Mouse (Mus musculus) thymus, adult 2 months (tissue): ENCODE measurements around the gene Npas2. TPM values are rescaled to one million over a fixed set of nuclear protein-coding genes. Genes with fewer than 3 reads are reported as not detected.

Experiments used
- DNase-seq: peaks from one replicate; pipeline ENCODE4 v3.0.0; 2021
- H3K27ac ChIP-seq: fragments of 200-500 bp; 2 replicates; pipeline ENCODE4 v1.5.1; 2012; ENCODE audit warnings: low read length, control low read depth; ENCODE audit not compliant: control insufficient read depth, insufficient read depth
- H3K27me3 ChIP-seq: fragments of 200-500 bp; 2 replicates; pipeline ENCODE4 v1.6.1; 2012; ENCODE audit warnings: mild to moderate bottlenecking, low read length, moderate library complexity, mixed read lengths; ENCODE audit not compliant: control insufficient read depth, insufficient read depth
- H3K36me3 ChIP-seq: fragments of 200-500 bp; 2 replicates; pipeline ENCODE4 v1.6.1; 2012; ENCODE audit warnings: mild to moderate bottlenecking, low read length, moderate library complexity; ENCODE audit not compliant: control insufficient read depth, insufficient read depth
- H3K4me1 ChIP-seq: fragments of 200-500 bp; replicated peaks from 2 replicates; pipeline ENCODE4 v1.6.1; 2012; ENCODE audit warnings: low read length; ENCODE audit not compliant: control insufficient read depth, insufficient read depth
- H3K4me3 ChIP-seq: fragments of 200-500 bp; 2 replicates; pipeline ENCODE4 v1.5.1; 2012; ENCODE audit warnings: mild to moderate bottlenecking, low read length, control low read depth, moderate library complexity; ENCODE audit not compliant: control insufficient read depth, insufficient read depth
- CTCF ChIP-seq: fragments of 200-500 bp; IDR thresholded peaks from 2 replicates; pipeline ENCODE4 v1.5.1; 2012; ENCODE audit warnings: mild to moderate bottlenecking, control low read depth, low read length, moderate library complexity, borderline replicate concordance; ENCODE audit not compliant: control insufficient read depth, poor library complexity, insufficient read depth; ENCODE audit errors: extremely low read depth
- POLR2A ChIP-seq: fragments of 200-500 bp; IDR thresholded peaks from 2 replicates; pipeline ENCODE4 v1.6.1; 2012; ENCODE audit warnings: mild to moderate bottlenecking, low read length, control low read depth, moderate library complexity; ENCODE audit not compliant: control insufficient read depth, poor library complexity, insufficient read depth; ENCODE audit errors: extremely low read depth
- WGBS: fragments of 180-500 bp; shearing (Covaris S2); methylation state at CpG from one replicate; pipeline ENCODE4 v1.1.7; 2018; 5-methylcytosine and 5-hydroxymethylcytosine counted together
- polyA plus RNA-seq: library from polyadenylated mRNA; depleted of rRNA; stranded (reverse); fragments of >200 nt; gene quantifications from 2 replicates; pipeline ENCODE4 v1.2.3, GENCODE M21; 2012

Npas2 gene
- polyA plus RNA-seq, 1 experiment = 6.9 TPM

DNA sequence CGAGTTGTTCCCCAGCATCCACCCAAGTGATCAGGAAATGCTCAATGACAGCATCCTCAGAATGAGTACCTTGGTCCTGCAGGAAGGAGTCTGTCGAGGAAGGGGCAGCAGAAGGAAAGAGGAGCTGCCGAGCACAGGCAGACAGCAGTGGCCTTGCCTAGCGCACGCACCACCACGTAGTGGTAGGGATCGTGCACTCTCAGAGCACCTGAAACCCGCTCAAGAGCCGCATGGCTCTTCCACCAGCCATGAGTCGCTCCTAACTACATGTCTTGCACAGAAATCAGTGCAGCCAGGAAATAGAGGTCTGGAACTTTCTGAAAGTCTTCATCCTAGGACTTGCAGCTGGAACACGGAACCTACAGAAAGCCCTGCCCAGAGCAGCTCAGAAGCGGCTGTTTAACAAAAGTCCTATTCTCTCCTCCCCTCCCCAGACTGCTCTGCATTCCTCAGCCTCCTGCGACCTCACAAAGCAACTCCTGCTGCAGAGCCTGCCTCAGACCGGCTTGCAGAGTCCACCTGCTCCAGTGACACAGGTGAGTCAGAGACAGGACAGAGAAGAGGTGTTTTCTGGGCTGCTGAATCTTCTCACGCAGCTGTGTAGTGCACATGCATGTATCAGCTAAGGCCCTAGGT is 142.1 kb downstream of the Npas2 start:
- H3K27ac ChIP-seq = no peak overlapping the region
- no peaks in the 10 kb centered on the region for H3K27me3 ChIP-seq
- no peaks in the 10 kb centered on the region for H3K36me3 ChIP-seq
- H3K4me1 ChIP-seq = no peaks in the 10 kb centered on the region
- no peak overlapping the region for H3K4me3 ChIP-seq
- 83% methylated on average over 15 of the region's 15 CpGs for WGBS
- TF ChIP-seq CTCF (no peak), POLR2A (no peak)
- no peak for DNase-seq

DNA sequence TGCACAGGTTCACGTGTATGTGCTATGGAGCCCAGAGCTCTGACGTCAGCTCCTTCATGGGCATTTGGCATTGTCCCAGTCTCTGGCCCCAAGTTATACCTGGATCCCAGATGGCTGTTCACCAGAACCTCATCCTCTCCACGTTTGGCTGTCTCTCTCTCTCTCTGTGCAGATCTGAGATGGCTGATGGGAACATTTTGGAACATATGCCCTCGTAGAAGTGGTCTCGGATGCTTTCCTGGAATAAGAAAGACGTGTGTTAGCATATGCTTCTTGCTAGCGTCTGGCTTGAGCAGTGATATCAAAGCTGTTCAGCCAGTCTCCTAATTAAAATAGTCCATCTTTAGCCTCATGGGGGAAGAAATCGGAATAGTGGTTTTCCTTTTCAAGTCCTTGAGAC is 143.3 kb downstream of the Npas2 start:
- Histone ChIP-seq H3K4me3 (no peak overlapping the region), H3K36me3 (no peaks in the 10 kb centered on the region), H3K27me3 (no peaks in the 10 kb centered on the region), H3K4me1 (no peaks in the 10 kb centered on the region), H3K27ac (no peak overlapping the region)
- WGBS = 93% methylated on average over 8 of the region's 8 CpGs
- DNase-seq = no peak
- no peak for TF ChIP-seq POLR2A
- TF ChIP-seq CTCF = no peak

DNA sequence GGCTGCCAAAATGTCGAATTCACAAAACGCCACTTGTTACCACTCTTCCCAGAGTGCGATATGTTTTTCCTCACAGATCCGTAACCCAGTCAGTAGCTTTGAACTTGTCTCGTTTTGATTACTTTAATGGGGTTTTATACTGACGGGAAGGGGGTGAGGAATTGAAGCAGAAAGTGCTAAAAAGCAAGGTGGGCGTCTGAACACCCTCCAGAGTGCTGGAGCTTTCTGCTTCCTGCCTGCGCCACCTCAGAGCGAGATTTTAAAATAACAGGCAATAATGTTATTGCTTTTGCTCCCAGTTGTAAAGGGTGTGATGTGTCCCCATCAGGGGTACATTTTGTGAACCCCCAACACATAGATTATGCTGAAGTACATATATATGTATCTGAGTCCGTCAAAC is 145.3 kb downstream of the Npas2 start:
- WGBS = 91% methylated on average over 10 of the region's 10 CpGs
- no peak for DNase-seq
- TF ChIP-seq POLR2A (no peak), CTCF (no peak)
- H3K36me3 ChIP-seq = no peaks in the 10 kb centered on the region
- H3K4me3 ChIP-seq = no peak overlapping the region
- H3K27ac ChIP-seq = no peak overlapping the region
- H3K27me3 ChIP-seq = no peaks in the 10 kb centered on the region
- no peaks in the 10 kb centered on the region for H3K4me1 ChIP-seq

DNA sequence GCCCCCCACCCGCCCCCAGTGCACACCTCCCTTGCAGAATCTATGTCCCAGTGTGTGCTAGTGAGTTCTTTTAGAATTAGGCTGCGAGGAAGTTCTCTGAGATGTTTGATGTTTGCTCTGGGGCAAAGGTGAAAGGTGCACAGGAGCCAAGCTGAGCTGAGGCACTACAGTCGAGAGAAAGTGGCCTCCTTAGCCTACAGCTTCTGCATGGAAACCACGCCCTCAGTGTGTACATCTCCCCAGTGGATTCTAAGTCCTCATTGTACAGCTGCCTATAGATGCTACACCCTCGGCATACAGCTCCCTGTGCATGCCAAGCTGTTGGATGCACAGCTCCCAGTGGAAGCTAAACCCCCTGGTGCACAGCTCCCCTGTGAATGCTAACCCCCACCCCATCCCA is 145.9 kb downstream of the Npas2 start:
- no peaks in the 10 kb centered on the region for H3K4me1 ChIP-seq
- DNase-seq = no peak
- no peak overlapping the region for H3K27ac ChIP-seq
- H3K27me3 ChIP-seq = no peaks in the 10 kb centered on the region
- TF ChIP-seq POLR2A (no peak), CTCF (no peak)
- WGBS = 81% methylated on average over 5 of the region's 5 CpGs
- H3K4me3 ChIP-seq = no peak overlapping the region
- H3K36me3 ChIP-seq = no peaks in the 10 kb centered on the region

DNA sequence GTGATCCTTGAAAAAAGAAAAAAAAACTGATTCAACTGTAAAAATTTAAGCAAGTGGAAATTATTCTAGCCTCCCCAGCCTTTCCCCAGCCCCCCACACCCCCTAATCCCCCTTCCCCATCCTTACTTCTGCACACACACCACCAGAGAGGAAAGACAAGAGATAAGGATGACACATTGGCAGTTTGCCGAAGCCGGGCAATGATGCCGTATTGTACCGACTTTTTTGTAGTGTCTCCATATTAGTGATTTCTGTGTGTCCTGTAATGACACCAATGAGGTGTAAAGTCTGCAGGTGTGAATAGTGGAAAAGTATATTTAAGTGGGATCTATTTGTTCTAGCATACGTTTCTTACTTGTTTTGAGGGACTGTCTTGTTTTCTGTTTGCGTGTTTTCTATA is 146.6 kb downstream of the Npas2 start:
- Histone ChIP-seq H3K27me3 (no peaks in the 10 kb centered on the region), H3K4me3 (no peak overlapping the region), H3K27ac (no peak overlapping the region), H3K36me3 (no peaks in the 10 kb centered on the region), H3K4me1 (peaks cover 6% of the 10 kb centered on the region)
- WGBS = 89% methylated on average over 6 of the region's 6 CpGs
- TF ChIP-seq CTCF = no peak
- no peak for DNase-seq

DNA sequence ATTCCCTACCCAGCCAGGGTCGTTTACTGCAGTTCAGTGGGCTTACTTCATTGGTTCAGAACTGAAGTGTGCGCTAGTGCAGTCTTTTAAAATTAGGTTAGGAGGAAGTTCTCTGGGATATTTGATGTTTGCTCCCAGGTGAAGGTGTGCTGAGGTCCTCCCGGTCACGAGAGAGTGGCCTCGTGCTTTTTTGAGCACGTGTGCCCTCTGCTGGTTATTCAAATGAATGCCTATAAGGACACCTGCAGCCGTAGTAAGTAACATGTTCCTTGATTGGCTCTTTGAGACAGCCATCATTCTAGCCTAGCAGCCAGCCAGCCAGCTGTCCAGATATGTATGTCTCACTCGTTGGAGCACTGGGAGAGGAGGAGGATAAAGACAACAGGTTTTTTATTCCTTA is 147.1 kb downstream of the Npas2 start:
- Histone ChIP-seq H3K4me1 (peaks cover 8% of the 10 kb centered on the region), H3K36me3 (no peaks in the 10 kb centered on the region), H3K27me3 (no peaks in the 10 kb centered on the region), H3K27ac (no peak overlapping the region), H3K4me3 (no peak overlapping the region)
- WGBS = 16% methylated on average over 8 of the region's 8 CpGs
- TF ChIP-seq POLR2A (no peak), CTCF (no peak)
- peak; percentile 60 for DNase-seq

DNA sequence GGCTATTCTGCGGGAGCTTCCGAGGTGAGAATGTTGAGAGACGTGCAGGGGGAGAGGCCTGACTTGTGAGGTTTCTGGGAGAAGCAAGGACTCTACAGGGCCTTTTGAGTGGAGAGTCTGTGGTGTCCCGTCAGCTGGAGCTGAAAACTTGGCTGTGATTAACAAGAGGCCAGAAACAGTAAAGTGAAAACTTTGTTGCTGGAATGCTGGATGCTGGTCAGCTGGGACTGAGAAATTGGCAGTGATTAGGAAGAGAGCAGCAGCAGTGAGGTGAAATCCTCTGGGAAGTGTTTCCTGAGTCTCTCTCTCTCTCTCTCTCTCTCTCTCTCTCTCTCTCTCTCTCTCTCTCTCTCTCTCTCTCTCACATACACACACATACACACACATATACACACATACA is 148.3 kb downstream of the Npas2 start:
- TF ChIP-seq POLR2A = no peak
- no peak for TF ChIP-seq CTCF
- Histone ChIP-seq H3K36me3 (no peaks in the 10 kb centered on the region), H3K4me3 (no peak overlapping the region), H3K27me3 (no peaks in the 10 kb centered on the region), H3K4me1 (peaks cover 8% of the 10 kb centered on the region), H3K27ac (no peak overlapping the region)
- DNase-seq = no peak
- 96% methylated on average over 4 of the region's 4 CpGs for WGBS
